Mouse (Mus musculus) common myeloid progenitor, adult 5-6 weeks (primary cell): ENCODE measurements at regions not wholly inside any gene's neighbourhood (a gene's known extent, or its start where the extent isn't known, plus 50 kb on each side); places are given as distances from the start of the nearest gene placed in this dataset.

Experiments
- ATAC-seq: replicated peaks from 2 replicates; pipeline ENCODE4 v1.8.0; 2016; ENCODE audit warnings: low read depth, mild to moderate bottlenecking, moderate TSS enrichment, inconsistent platforms; ENCODE audit not compliant: poor library complexity, severe bottlenecking

GRCm38 (mm10) chr13:107838126-107838715, 206.0 kb upstream of the Smim15 start:
- ATAC-seq = peak; percentile 89

DNA sequence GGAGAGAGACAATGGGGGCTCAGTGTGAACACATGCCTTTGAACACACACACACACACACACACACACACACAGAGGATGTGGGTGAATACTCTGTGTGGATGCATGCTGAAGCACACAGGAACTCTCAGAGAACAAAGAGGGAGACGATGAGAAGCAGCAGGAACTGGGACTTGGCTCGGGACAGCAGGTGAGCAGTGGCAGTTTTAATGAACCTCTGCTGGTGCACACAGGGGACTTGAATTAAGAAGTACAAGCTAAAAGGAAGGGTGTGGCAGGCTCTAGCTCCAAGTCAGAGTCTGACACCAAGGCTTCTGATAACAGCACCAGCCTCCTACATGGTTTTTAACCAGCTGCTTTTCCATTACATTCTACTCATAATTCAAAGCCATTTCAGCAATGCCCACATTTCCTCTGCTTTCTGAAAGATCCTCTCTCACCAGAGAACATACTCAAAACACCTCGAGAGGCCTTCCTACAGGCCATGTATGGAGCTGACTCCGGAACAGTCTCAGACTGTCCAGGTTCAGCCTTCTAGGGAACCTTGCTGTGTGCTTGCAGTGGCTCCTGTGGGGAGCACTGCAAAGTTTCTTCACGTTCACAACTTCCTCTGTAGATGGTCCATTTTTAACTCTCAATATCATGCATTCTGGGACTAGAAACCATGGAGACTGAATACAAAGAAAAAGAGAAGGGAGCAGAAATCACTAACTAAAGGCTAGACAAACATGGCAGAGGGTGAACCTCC, 206.9 kb upstream of the Smim15 start:
- peak; percentile 55 for ATAC-seq

DNA sequence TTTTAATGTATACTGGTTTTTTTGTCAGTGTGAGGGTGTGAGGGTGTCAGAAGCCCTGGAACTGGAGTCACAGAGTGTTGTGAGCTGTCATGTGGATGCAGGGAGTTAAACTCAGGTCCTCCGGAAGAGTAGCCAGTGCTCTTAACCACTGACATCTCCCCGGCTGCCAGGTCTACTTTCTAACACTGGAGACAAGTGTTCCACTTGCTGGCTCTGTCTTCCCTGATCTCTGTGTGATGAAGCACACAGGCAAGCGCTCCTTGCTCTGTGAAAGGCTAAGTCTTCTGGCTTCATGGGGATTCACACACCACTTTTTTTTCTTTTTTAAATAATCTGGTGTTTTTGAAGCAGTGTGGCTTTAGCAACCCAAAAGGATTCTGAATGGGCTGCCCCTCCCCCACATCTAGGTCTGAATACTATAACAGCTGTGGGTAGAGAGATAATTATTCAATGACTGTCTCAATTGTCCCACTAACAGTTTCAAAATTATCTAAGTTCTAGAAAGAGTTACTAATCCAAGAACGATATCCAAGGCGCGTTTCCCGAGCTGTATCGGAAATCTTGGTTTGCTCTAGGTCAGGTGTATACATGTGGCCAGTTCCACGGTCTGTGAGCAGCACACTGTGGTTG, 208.4 kb upstream of the Smim15 start:
- ATAC-seq = no peak

DNA sequence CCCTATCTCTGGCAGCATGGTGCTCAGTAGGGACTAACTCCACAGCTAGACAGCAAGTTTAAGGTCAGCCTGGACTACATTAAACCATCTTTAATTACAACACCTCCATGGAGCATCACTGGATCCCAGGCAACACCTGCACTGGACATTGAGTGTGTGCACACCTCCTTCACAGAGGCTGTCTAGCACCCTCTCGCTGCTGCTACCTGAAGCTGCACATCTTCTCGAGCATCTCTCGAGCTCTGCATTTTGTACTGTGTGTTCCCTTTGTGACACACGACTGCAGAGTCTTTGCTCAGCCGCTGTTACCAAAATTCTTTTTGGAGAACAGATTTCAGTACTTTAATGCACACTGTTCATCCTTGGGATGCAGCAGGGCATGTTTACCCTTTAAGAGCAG, 212.2 kb upstream of the Smim15 start:
- no peak for ATAC-seq

DNA sequence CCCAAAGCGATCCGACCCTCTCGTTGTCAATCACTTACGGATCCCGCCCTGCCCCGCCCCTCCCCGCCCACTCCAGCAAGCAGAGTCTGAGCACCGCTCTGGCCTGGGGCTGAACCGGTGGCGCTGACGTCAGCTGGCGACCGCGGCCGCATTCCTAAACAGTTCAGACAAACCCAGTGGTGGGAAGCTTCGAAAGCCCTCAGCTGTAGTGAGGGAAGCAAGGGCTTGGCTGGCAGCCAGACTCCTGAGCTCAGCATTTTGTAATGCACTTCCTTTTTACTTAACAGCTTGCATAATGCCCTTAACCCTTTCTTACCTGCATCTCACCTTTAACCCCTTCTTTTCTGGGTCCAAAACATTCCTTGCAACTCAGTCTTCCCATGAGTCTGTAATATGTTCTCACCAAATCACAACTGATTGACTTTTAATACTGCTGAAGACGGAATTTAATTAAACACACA, 213.0 kb upstream of the Smim15 start:
- ATAC-seq = peak; percentile 98

DNA sequence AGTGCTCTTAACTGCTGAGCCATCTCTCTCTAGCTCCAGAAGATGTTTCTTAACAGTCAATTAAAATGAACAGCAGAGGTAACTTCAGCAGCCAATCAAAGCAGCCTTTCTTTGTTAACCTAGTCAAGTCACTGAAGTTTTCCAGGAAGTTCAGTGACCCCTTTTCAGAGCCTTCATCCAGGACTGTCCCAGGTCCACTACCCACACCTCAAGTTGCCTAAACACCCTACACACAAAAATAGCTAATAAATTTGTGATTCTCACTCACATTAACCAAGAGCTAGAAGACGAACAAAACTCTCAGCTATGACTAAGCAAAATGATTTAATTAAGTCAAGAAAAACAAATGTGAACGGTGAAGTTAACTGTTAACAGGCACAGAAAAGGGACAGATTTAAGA, 214.0 kb upstream of the Smim15 start:
- no peak for ATAC-seq

GRCm38 (mm10) chr13:107829861-107830260, 214.4 kb upstream of the Smim15 start:
- no peak for ATAC-seq

- no peak for ATAC-seq
Measured at GRCm38 (mm10) chr13:107825636-107826035, 218.6 kb upstream of the Smim15 start.

DNA sequence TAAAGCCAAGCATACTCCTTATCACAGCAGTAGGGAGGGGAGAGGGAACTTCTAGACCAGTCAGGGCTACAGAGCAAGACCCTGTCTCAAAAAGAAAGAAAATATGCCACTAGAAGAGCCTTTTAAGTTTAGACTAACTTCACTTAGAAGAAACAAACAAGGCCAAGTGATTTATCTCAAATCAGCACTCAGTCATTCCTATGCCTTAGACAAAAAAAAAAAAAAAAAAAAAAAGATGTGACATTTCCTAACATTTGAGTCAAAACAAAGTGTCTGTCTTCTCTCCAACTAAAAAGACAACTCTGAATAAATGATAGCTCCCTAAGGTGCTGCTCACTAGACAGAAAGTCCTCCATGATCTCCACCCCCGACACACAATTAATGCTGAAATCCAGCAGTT, 220.9 kb upstream of the Smim15 start:
- ATAC-seq = no peak

DNA sequence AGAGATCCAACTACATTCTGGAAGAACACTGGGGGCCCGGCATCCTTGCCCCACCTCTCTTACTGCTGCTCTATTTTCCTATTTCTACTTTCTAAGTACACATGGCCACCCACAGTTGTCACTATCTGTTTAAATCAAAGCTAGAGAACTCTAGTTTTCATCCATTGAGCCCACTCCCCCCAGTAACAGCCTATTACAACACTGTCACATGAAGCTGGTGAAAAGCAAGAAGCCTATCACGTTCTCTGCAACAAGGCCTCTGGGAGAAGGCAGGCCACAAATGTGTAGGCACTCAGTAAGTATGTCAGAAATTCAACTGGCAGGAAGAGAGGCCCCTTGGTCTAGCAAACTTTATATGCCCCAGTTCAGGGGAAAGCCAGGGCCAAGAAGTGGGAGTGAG, 222.0 kb upstream of the Smim15 start:
- no peak for ATAC-seq

DNA sequence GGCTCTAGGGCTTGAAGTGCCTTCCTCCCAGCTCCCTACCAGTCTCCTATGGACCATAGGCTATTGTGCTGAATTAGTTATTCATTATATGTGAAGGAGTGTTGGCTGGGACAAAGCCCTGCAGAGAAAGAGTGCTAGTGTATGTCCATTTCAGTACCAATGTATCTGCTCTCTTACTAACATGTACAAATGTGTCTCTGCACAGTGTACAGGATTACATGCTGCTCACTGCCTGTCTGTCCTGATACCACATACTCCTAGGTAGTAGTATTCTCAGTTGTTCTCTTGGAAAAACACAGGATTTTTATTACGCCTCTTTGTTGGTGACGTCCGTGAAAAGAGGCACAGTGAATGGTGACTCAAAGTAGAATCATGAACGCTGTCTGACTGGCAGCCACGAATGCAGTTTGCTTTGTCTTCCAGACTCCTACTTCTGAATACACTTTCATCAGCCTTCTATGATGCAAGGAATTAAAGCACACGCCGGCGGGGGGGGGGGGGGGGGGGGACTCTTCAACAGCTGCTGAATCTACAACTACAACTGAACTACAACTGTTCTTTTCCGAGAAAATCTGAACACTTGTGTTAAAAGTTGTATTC, 230.6 kb upstream of the Smim15 start:
- no peak for ATAC-seq

- no peak for ATAC-seq
Measured at GRCm38 (mm10) chr13:107812014-107812413, 232.2 kb upstream of the Smim15 start.

- ATAC-seq = no peak
Measured at GRCm38 (mm10) chr13:107810802-107811192, 233.4 kb upstream of the Smim15 start.

DNA sequence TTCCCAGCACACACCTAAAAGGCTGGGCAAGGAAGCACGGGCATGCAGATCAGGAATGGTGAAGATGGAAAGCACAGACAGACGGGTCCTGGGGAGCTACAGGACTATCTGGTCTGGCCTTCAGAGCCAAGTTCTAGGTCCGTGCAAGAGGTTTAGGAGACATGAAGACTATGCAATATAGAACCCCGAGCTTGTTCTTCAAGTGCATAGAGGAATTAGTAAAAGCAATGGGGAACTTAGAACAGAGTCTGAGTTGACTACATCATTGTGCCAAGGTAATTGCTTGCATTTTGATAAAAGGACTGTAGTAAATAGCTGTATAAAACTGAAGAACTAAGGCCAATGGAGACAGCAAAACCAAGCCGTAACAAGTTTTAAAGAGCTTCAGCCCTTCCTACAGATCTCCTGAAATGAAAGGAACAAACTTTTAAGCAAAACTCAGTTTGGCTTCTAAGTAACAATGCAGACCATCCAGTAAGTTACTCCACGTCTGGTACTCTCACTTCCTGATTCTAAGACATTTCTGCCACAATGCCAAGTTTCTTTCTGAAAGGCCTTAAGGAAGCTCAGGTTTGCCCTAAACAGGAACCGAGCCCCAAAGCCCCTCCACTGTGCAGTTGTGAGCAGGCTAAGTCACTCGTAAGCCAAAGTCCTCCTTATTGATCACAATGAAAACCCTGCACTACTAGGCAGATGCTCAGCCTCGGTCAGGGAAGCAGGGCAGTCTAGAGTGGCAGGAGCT, 234.0 kb upstream of the Smim15 start:
- peak; percentile 97 for ATAC-seq

DNA sequence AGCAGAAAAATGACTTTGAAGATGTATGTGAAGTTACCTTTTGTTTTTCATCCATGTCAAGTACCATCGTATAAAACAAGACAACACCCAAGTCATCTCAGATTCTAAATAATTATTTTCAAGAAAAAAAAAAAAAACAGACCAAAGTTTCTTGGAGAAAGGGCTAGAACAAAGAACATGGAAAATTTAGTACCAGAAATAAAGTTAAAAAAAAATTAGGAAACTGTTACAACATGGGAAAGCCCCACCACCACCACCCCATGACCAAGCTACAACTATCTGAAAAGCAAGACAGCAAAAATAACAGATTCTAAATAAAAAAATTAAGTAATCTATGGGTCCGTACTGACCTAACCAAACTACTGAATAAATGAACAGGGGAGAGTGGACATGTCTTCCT, 235.3 kb upstream of the Smim15 start:
- ATAC-seq = no peak

- ATAC-seq = no peak
Measured at GRCm38 (mm10) chr13:107804418-107804817, 239.8 kb upstream of the Smim15 start.

- ATAC-seq = no peak
Measured at GRCm38 (mm10) chr13:107799199-107799945, 244.9 kb upstream of the Smim15 start.

DNA sequence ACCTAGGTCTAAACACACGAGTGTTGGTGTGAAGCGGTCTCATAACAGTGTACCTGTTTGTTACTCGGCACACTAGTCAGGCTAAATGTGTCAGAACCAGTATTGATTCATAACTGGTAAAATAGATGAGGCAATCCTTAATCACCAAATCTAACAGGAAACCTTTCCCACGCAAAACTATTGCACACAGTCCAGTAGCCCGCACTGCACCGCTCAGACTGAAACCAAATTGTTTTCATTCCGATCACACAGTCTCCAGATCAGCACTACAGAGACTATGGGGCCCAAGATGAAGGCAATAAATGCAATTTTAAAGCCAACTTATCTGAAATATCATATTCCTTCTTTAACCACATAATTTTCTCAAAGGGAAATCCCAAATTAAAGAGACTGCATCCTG, 246.1 kb upstream of the Smim15 start:
- ATAC-seq = no peak

DNA sequence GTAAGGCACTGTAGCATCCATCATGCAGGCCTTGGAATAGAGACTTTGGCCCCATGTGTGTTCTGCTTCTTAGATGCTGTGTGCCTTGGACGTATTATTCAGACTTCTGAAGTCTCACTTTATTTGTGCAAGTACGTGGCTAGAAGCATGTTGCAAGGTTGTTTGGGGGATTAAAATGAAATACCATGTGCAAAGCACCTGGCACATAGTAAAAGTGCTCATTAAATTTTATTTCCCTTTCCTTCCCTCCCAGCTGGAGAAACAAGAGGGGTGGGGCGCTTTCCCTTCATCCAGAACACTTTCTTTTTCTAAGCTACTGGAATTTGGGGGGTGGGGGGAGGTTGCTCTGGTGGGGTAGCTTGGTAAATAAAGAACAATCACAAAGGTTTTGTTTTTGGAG, 248.7 kb upstream of the Smim15 start:
- ATAC-seq = no peak

DNA sequence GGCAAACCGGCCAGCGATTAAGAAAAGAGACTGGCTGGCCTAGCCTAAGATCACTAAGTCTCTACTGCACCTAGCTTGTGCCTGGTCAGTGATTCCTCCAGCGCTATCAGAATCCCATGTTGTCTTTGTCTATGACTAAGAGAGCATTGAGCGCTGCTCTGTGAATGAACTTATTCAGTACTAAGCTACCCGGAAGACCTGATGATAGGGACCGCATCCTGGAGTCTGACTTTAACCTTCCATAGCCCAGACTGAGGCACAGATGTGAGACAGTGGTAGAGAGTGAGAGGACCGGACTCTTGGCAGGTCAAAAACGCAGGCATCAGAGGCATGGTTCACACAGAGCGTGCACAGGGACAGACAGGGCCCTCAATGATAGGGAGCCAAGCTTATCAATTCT, 252.5 kb upstream of the Smim15 start:
- no peak for ATAC-seq
